Mouse (Mus musculus) adrenal gland, postnatal 0 days (tissue): Measurements from ENCODE around the gene Phpt1. TPM values are rescaled to one million over a fixed set of nuclear protein-coding genes. Genes with fewer than 3 reads are reported as not detected.

Source experiments
- polyA plus RNA-seq: library from polyadenylated mRNA; unstranded; fragments of >200 nt; fragmentation: Nextera tagmentation; extraction: Ambion mirVana; gene quantifications from 2 replicates; pipeline ENCODE4 v1.2.1, GENCODE M21; 2015

The Phpt1 gene
- polyA plus RNA-seq = 140 and 158 TPM in 2 replicates

GRCm38 (mm10) chr2:25574579-25575431 is at the start of gene Phpt1, which contains the start of gene Mamdc4:
Phpt1 (minus strand) TSS chr2:25575224.
Mamdc4 (minus strand) TSS chr2:25574845.

DNA sequence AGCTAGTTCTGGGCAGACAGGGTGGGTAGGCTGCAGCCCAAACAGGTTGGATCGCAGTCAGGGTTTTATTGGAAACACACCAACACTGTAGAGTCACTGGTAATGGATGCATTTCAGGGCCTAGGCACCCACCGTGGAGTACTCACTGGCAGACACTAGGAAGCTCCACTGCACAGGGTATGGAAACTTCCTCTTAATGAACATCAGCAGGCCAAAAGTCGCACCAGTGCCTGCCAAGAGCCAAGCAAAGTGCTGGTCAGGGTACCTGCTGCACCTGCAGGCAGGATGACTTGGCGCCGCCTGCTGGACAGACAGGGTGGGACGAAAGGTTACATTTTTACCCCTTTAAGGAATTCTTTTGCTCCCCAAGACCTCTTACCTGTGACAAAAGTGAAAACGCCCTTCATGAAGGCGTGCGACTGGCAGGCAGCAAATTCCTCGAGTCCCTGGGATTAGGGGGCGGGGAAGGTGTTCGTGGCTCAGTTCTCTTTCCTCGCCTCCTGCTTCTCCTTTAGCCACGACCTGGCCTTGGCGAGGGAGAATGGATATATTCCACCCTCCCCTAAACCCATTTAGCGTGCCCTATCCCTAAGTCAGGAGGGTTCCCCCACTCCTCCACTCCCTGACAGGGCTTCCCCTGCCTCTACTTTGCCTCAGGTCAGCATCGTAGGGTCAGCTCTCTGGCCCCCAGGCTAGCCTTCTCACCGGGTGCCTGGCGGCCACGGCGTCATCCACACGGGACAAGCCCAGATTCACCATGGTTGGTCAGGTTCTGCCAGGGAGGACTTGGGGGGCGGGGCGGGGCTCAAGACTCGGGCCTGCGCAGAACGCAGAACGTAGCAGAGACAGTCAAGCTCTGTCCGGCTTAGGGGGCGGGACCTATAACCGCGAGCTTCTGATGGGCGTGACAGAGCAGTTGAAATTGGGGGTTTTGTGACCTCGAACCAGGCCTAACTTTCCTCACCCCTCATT is 46.5 kb upstream of the Phpt1 start, which contains the start of gene Tmem141:
Gene Tmem141 (minus strand): TSS at position 777 of the 972 bp plus-strand sequence.

DNA sequence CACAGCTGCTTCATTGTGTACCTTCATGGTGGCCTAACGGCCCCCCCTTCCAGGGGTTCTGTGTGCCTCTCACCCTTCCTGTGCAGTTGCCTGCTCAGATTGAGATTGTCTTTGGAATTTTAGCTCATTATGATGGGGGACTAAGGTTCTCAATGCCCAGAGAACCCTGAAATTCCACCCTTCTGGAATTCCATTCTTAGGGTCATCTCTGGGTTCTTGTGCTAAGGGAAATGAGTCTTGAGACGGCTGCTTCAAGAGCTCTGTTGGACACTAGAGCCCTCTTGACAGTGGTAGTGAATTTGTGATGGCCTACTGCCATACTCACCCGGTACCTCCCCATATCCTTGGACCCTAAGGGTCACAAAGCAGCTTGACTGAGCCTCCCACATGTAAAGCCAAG is 42.6 kb upstream of the Phpt1 start, which contains the start of gene Ccdc183:
Gene Ccdc183 (minus strand): TSS at position 101 of the 400 bp plus-strand sequence.

GRCm38 (mm10) chr2:25607761-25608622 is 33.0 kb upstream of the Phpt1 start, which contains the start of gene Rabl6:
Rabl6 (minus strand) TSS chr2:25608521.

GRCm38 (mm10) chr2:25581294-25581864 is 6.4 kb upstream of the Phpt1 start, which contains the start of gene Ajm1:
Ajm1 (minus strand) TSS chr2:25581757.

GRCm38 (mm10) chr2:25557221-25557963 is 17.6 kb downstream of the Phpt1 start, which contains the start of gene Edf1:
Edf1 (plus strand) TSS chr2:25557847.

GRCm38 (mm10) chr2:25546811-25547491 is 28.1 kb downstream of the Phpt1 start, which contains the start of gene Traf2:
Traf2 (minus strand) TSS chr2:25546940.

Other genes starting within 250 kb of the Phpt1 start
- 47.2 and 52.7 TPM in 2 replicates for gene Man1b1, start 242.9 kb downstream of the Phpt1 start, polyA plus RNA-seq
- gene Dpp7, start 218.9 kb downstream of the Phpt1 start, polyA plus RNA-seq = 30.8 and 45.6 TPM in 2 replicates
- gene Uap1l1, start 209.5 kb downstream of the Phpt1 start, polyA plus RNA-seq = 40.5 and 44.9 TPM in 2 replicates
- 8.1 and 10.7 TPM in 2 replicates for gene Sapcd2, start 202.9 kb downstream of the Phpt1 start, polyA plus RNA-seq
- 13.6 and 20.3 TPM in 2 replicates for gene Entpd2, start 179.3 kb downstream of the Phpt1 start, polyA plus RNA-seq
- gene Npdc1, start 175.9 kb downstream of the Phpt1 start, polyA plus RNA-seq = 93.9 and 115 TPM in 2 replicates
- gene Fut7, start 152.0 kb downstream of the Phpt1 start, polyA plus RNA-seq = 0.14 and 0.22 TPM in 2 replicates
- 4.9 and 6.6 TPM in 2 replicates for gene Abca2, start 146.5 kb downstream of the Phpt1 start, polyA plus RNA-seq
- gene Clic3, start 118.4 kb downstream of the Phpt1 start, polyA plus RNA-seq = 6.1 and 6.2 TPM in 2 replicates
- gene Paxx, start 114.1 kb downstream of the Phpt1 start, polyA plus RNA-seq = 53.8 and 58.8 TPM in 2 replicates
- gene Ptgds, start 105.2 kb downstream of the Phpt1 start, polyA plus RNA-seq = 8.3 and 9.6 TPM in 2 replicates
- not detected in 2 replicates for gene Lcn12, start 81.3 kb downstream of the Phpt1 start, polyA plus RNA-seq
- 52.9 and 75.8 TPM in 2 replicates for gene Fbxw5, start 74.5 kb downstream of the Phpt1 start, polyA plus RNA-seq
- gene C8g, start 73.5 kb downstream of the Phpt1 start, polyA plus RNA-seq = 6.4 and 7.1 TPM in 2 replicates
- 15.4 and 20.6 TPM in 2 replicates for gene Traf2, start 28.3 kb downstream of the Phpt1 start, polyA plus RNA-seq
- gene Edf1, start 17.4 kb downstream of the Phpt1 start, polyA plus RNA-seq = 273 and 345 TPM in 2 replicates
- 1.3 and 2.6 TPM in 2 replicates for gene Mamdc4, start 379 bp downstream of the Phpt1 start, polyA plus RNA-seq
- 1.3 and 2.1 TPM in 2 replicates for gene Ajm1, start 6.5 kb upstream of the Phpt1 start, polyA plus RNA-seq
- 42.6 and 68.2 TPM in 2 replicates for gene Rabl6, start 33.3 kb upstream of the Phpt1 start, polyA plus RNA-seq
- 0.50 and 0.87 TPM in 2 replicates for gene Ccdc183, start 42.5 kb upstream of the Phpt1 start, polyA plus RNA-seq
- 124 and 149 TPM in 2 replicates for gene Tmem141, start 46.8 kb upstream of the Phpt1 start, polyA plus RNA-seq
- gene Fcna, start 52.8 kb upstream of the Phpt1 start, polyA plus RNA-seq = 55.5 and 82.4 TPM in 2 replicates
- not detected in 2 replicates for gene Lcn8, start 77.9 kb upstream of the Phpt1 start, polyA plus RNA-seq
- 0.21 and 0.44 TPM in 2 replicates for gene Lcn5, start 82.7 kb upstream of the Phpt1 start, polyA plus RNA-seq
- 0.48 TPM in 1 of 2 replicates, not detected in the other for gene Lcn6, start 101.6 kb upstream of the Phpt1 start, polyA plus RNA-seq
- not detected in 2 replicates for gene Lcn10, start 107.5 kb upstream of the Phpt1 start, polyA plus RNA-seq
- 3.7 and 14.1 TPM in 2 replicates for gene Obp2a, start 124.8 kb upstream of the Phpt1 start, polyA plus RNA-seq
- gene Bmyc, start 131.5 kb upstream of the Phpt1 start, polyA plus RNA-seq = 110 and 186 TPM in 2 replicates
- not detected in 2 replicates for gene Obp2b, start 161.8 kb upstream of the Phpt1 start, polyA plus RNA-seq
- gene Lcn3, start 190.3 kb upstream of the Phpt1 start, polyA plus RNA-seq = not detected in 2 replicates
- gene Lcn11, start 201.8 kb upstream of the Phpt1 start, polyA plus RNA-seq = not detected in 2 replicates
- gene Gm13539, start 207.0 kb upstream of the Phpt1 start, polyA plus RNA-seq = not detected in 2 replicates
- gene Glt6d1, start 240.6 kb upstream of the Phpt1 start, polyA plus RNA-seq = not detected in 2 replicates
- gene Lcn9, start 247.9 kb upstream of the Phpt1 start, polyA plus RNA-seq = not detected in 2 replicates